Mouse (Mus musculus): Measurements from ENCODE around the gene Rbm41.

DNA sequence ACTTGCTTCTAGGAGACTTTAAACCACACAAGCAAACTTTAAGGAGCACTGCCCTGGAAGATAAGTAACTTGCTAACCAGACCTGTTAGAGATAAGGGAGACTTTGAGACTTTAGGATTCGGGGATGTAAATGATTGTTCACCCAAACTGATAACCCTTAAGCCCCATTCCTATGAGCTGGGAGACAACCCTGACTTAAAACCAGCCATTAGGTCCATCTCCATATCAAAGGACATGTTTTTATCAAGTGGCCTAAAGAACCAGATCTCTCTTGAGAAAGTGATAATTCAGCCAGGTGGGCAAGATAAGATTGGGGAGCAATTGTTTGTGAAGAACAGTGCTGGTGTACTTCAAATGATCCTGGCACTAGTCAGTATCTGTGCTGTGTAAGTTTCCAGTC is 107.0 kb downstream of the Rbm41 start:
- TF ChIP-seq CTCF (IDR thresholded peaks at IDR 0.05; ENCODE audit: insufficient read depth, low read length) (no peak), POLR2A (IDR thresholded peaks at IDR 0.05; ENCODE audit: borderline replicate concordance, extremely low read depth, low read depth, low read length) (no peak)
